Mouse (Mus musculus) midbrain, embryonic 15.5 days (tissue): Measurements from ENCODE around the gene Pml. TPM values are rescaled to one million over a fixed set of nuclear protein-coding genes. Genes with fewer than 3 reads are reported as not detected.
"Not testable (repeated sequence)": the region's sequence is repeated elsewhere in the genome, so short reads cannot be mapped to it uniquely, and the experiment has no call there.

Experiments used
- ATAC-seq: fragments of 200-750 bp; cut with Nextera tagmentation; replicated peaks from 2 replicates; pipeline ENCODE4 v1.8.0; 2017; ENCODE audit warnings: moderate TSS enrichment
- H3K27ac ChIP-seq: fragments of 300-500 bp; sonication (generic); 2 replicates; pipeline ENCODE4 v1.5.1; 2015; ENCODE audit warnings: mild to moderate bottlenecking, inconsistent platforms
- H3K27me3 ChIP-seq: fragments of 300-500 bp; sonication (generic); replicated peaks from 2 replicates; pipeline ENCODE4 v1.6.1; 2015; ENCODE audit warnings: inconsistent platforms
- H3K36me3 ChIP-seq: fragments of 300-500 bp; sonication (generic); replicated peaks from 2 replicates; pipeline ENCODE4 v1.6.1; 2015; ENCODE audit warnings: inconsistent platforms
- H3K4me1 ChIP-seq: fragments of 300-500 bp; sonication (generic); 2 replicates; pipeline ENCODE4 v1.6.1; 2015; ENCODE audit warnings: inconsistent platforms
- H3K4me2 ChIP-seq: fragments of 300-500 bp; sonication (generic); 2 replicates; pipeline ENCODE4 v1.6.1; 2015; ENCODE audit warnings: inconsistent platforms, mild to moderate bottlenecking, moderate library complexity
- H3K4me3 ChIP-seq: fragments of 300-500 bp; sonication (generic); 2 replicates; pipeline ENCODE4 v1.5.1; 2015; ENCODE audit warnings: mild to moderate bottlenecking, inconsistent platforms
- H3K9ac ChIP-seq: fragments of 300-500 bp; sonication (generic); 2 replicates; pipeline ENCODE4 v1.6.1; 2015; ENCODE audit warnings: mild to moderate bottlenecking, inconsistent platforms
- H3K9me3 ChIP-seq: fragments of 300-500 bp; sonication (generic); 2 replicates; pipeline ENCODE4 v1.6.1; 2016; ENCODE audit warnings: inconsistent platforms
- WGBS: fragments of 180-500 bp; shearing (Covaris S2); methylation state at CpG from one replicate; pipeline ENCODE4 v1.1.7; 2015; ENCODE audit warnings: mixed read lengths; 5-methylcytosine and 5-hydroxymethylcytosine counted together
- polyA plus RNA-seq: library from polyadenylated mRNA; unstranded; fragments of >200 nt; fragmentation: Nextera tagmentation; extraction: Ambion mirVana; gene quantifications from 2 replicates; pipeline ENCODE4 v1.2.1, GENCODE M21; 2015

Gene Pml
- polyA plus RNA-seq, 1 experiment from 2014 or later = 3.9 TPM

GRCm38 (mm10) chr9:58278821-58279723, 29.5 kb upstream of the Pml start:
- H3K4me1 ChIP-seq = peaks cover 7% of the 10 kb centered on the region
- H3K27me3 ChIP-seq = no peaks in the 10 kb centered on the region
- no peaks in the 10 kb centered on the region for H3K9me3 ChIP-seq
- no peak overlapping the region for H3K27ac ChIP-seq
- 46% methylated on average over 4 of the region's 4 CpGs for WGBS
- no peak overlapping the region for H3K9ac ChIP-seq
- no peak for ATAC-seq
- H3K4me3 ChIP-seq = no peak overlapping the region
- no peaks in the 10 kb centered on the region for H3K36me3 ChIP-seq
- no peak overlapping the region for H3K4me2 ChIP-seq

GRCm38 (mm10) chr9:58278313-58278712, 28.7 kb upstream of the Pml start:
- no peak overlapping the region for H3K4me3 ChIP-seq
- no peaks in the 10 kb centered on the region for H3K9me3 ChIP-seq
- no peaks in the 10 kb centered on the region for H3K36me3 ChIP-seq
- H3K9ac ChIP-seq = no peak overlapping the region
- no peaks in the 10 kb centered on the region for H3K27me3 ChIP-seq
- no peak for ATAC-seq
- no peak overlapping the region for H3K4me2 ChIP-seq
- WGBS = 88% methylated on average over 4 of the region's 4 CpGs
- H3K27ac ChIP-seq = no peak overlapping the region
- peaks cover 7% of the 10 kb centered on the region for H3K4me1 ChIP-seq

- Histone ChIP-seq H3K9ac (no peak overlapping the region), H3K4me2 (no peak overlapping the region), H3K4me1 (peaks cover 7% of the 10 kb centered on the region), H3K27me3 (no peaks in the 10 kb centered on the region), H3K4me3 (no peak overlapping the region), H3K27ac (no peak overlapping the region), H3K9me3 (no peaks in the 10 kb centered on the region), H3K36me3 (no peaks in the 10 kb centered on the region)
- no peak for ATAC-seq
- WGBS = 65% methylated on average over 5 of the region's 5 CpGs
Measured at GRCm38 (mm10) chr9:58276346-58276745, 26.8 kb upstream of the Pml start.

- no peak for ATAC-seq
- Histone ChIP-seq H3K4me1 (peaks cover 7% of the 10 kb centered on the region), H3K27me3 (no peaks in the 10 kb centered on the region), H3K4me2 (no peak overlapping the region), H3K27ac (no peak overlapping the region), H3K36me3 (no peaks in the 10 kb centered on the region), H3K9me3 (no peaks in the 10 kb centered on the region), H3K9ac (no peak overlapping the region), H3K4me3 (no peak overlapping the region)
- WGBS = 91% methylated on average over 3 of the region's 3 CpGs
Measured at GRCm38 (mm10) chr9:58275797-58276196, 26.2 kb upstream of the Pml start.

GRCm38 (mm10) chr9:58275115-58275774, 25.7 kb upstream of the Pml start:
- H3K4me2 ChIP-seq = no peak overlapping the region
- no peak overlapping the region for H3K9ac ChIP-seq
- peaks cover 1% of the 10 kb centered on the region for H3K4me1 ChIP-seq
- 38% methylated on average over 8 of the region's 8 CpGs for WGBS
- no peak overlapping the region for H3K4me3 ChIP-seq
- H3K27ac ChIP-seq = no peak overlapping the region
- H3K9me3 ChIP-seq = no peaks in the 10 kb centered on the region
- no peaks in the 10 kb centered on the region for H3K36me3 ChIP-seq
- no peak for ATAC-seq
- H3K27me3 ChIP-seq = no peaks in the 10 kb centered on the region

GRCm38 (mm10) chr9:58274626-58275025, 25.0 kb upstream of the Pml start:
- Histone ChIP-seq H3K36me3 (no peaks in the 10 kb centered on the region), H3K4me3 (no peak overlapping the region), H3K9me3 (no peaks in the 10 kb centered on the region), H3K4me1 (no peaks in the 10 kb centered on the region), H3K27ac (no peak overlapping the region), H3K27me3 (no peaks in the 10 kb centered on the region), H3K9ac (no peak overlapping the region), H3K4me2 (no peak overlapping the region)
- WGBS = 52% methylated on average over 3 of the region's 3 CpGs
- no peak for ATAC-seq

- no peak for ATAC-seq
- H3K27ac ChIP-seq = no peak overlapping the region
- 82% methylated on average over 7 of the region's 7 CpGs for WGBS
Measured at GRCm38 (mm10) chr9:58274101-58274604, 24.6 kb upstream of the Pml start.

GRCm38 (mm10) chr9:58272855-58273254, 23.3 kb upstream of the Pml start:
- Histone ChIP-seq H3K27ac (no peak overlapping the region), H3K27me3 (no peaks in the 10 kb centered on the region), H3K4me1 (no peaks in the 10 kb centered on the region), H3K36me3 (no peaks in the 10 kb centered on the region), H3K9ac (no peak overlapping the region), H3K4me2 (no peak overlapping the region), H3K9me3 (no peaks in the 10 kb centered on the region), H3K4me3 (no peak overlapping the region)
- 66% methylated on average over 9 of the region's 9 CpGs for WGBS
- ATAC-seq = no peak

More at GRCm38 (mm10) chr9:58274101-58274604, 24.6 kb upstream of the Pml start:
- Histone ChIP-seq H3K36me3 (no peaks in the 10 kb centered on the region), H3K27me3 (no peaks in the 10 kb centered on the region), H3K9ac (no peak overlapping the region), H3K9me3 (no peaks in the 10 kb centered on the region), H3K4me3 (no peak overlapping the region), H3K4me1 (no peaks in the 10 kb centered on the region), H3K4me2 (no peak overlapping the region)

GRCm38 (mm10) chr9:58272068-58272541, 22.5 kb upstream of the Pml start:
- Histone ChIP-seq H3K4me3 (no peak overlapping the region), H3K27ac (no peak overlapping the region), H3K4me2 (no peak overlapping the region), H3K9me3 (no peaks in the 10 kb centered on the region), H3K36me3 (no peaks in the 10 kb centered on the region), H3K27me3 (no peaks in the 10 kb centered on the region), H3K4me1 (no peaks in the 10 kb centered on the region), H3K9ac (no peak overlapping the region)
- 69% methylated on average over 2 of the region's 2 CpGs for WGBS
- ATAC-seq = no peak

GRCm38 (mm10) chr9:58271551-58271950, 22.0 kb upstream of the Pml start:
- H3K4me2 ChIP-seq, H3K4me1 ChIP-seq, H3K36me3 ChIP-seq, H3K9ac ChIP-seq, H3K27me3 ChIP-seq, ATAC-seq, H3K27ac ChIP-seq, H3K9me3 ChIP-seq, H3K4me3 ChIP-seq: not testable (repeated sequence)
- 93% methylated on average over 9 of the region's 9 CpGs for WGBS

- Histone ChIP-seq H3K4me3 (no peak overlapping the region), H3K9me3 (no peaks in the 10 kb centered on the region), H3K4me1 (no peaks in the 10 kb centered on the region), H3K9ac (no peak overlapping the region), H3K4me2 (no peak overlapping the region), H3K36me3 (no peaks in the 10 kb centered on the region), H3K27ac (no peak overlapping the region), H3K27me3 (no peaks in the 10 kb centered on the region)
- WGBS = 83% methylated on average over 3 of the region's 3 CpGs
- ATAC-seq = no peak
Measured at GRCm38 (mm10) chr9:58271109-58271508, 21.5 kb upstream of the Pml start.

GRCm38 (mm10) chr9:58270081-58270480, 20.5 kb upstream of the Pml start:
- Histone ChIP-seq H3K4me2 (no peak overlapping the region), H3K4me1 (no peaks in the 10 kb centered on the region), H3K27ac (no peak overlapping the region), H3K4me3 (no peak overlapping the region), H3K9ac (no peak overlapping the region), H3K27me3 (no peaks in the 10 kb centered on the region), H3K36me3 (no peaks in the 10 kb centered on the region), H3K9me3 (no peaks in the 10 kb centered on the region)
- 62% methylated on average over 3 of the region's 3 CpGs for WGBS
- ATAC-seq = no peak
